Mouse (Mus musculus) thymus, adult 18-20 months (tissue): ENCODE measurements around the gene Chtop.

Experiments
- DNase-seq, 2 experiments: peaks; one replicate each; pipeline ENCODE4 v3.0.0; 2022; ENCODE audit warnings: mixed read lengths in 2 of 2

Chtop gene

DNA sequence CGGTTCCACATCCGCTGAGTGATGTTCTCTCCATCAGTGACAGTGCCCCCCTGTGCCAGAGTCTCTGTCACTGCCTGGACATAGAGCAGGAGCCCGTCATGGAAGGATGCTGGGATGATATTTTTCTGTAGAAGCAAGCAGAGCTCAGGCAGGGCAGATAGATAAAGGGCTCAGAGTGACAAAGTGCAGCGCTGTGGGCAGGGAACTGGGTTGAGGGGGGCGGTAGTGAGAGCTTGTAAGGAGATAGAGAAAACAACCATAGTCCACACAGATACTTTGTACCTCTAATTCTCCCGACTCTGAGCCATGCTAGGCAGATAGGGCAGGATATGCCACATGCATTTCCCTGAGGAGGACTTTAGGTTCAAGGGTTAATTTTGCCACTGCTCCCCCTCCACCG lies 46.7 kb downstream of the Chtop start:
- DNase-seq: no peak

DNA sequence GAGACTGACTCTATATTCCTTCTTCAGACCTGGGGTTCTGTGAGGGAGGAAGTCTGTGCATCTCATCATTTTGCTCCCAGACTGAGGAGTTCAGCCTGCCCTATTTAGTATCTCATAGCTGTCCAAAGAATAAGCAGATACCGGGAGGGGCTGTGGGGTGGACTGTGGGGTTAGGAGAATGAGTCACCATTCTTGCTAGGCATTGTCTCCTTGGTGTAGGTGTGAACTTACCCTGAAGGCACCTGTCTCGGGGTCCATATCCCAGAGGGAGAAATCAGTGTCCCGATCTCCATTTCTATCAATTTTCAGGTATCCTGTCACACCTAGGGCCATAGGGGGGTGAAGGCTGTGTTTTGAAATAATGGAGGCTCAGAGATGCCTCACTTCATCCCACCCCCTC lies 47.4 kb downstream of the Chtop start:
- DNase-seq: no peak

GRCm38 (mm10) chr3:90460315-90460714 lies 49.0 kb downstream of the Chtop start:
- no peak for DNase-seq

- DNase-seq: no peak
Observed at GRCm38 (mm10) chr3:90459727-90460126, 49.6 kb downstream of the Chtop start.

GRCm38 (mm10) chr3:90454931-90455330 lies 54.4 kb downstream of the Chtop start:
- DNase-seq: no peak

DNA sequence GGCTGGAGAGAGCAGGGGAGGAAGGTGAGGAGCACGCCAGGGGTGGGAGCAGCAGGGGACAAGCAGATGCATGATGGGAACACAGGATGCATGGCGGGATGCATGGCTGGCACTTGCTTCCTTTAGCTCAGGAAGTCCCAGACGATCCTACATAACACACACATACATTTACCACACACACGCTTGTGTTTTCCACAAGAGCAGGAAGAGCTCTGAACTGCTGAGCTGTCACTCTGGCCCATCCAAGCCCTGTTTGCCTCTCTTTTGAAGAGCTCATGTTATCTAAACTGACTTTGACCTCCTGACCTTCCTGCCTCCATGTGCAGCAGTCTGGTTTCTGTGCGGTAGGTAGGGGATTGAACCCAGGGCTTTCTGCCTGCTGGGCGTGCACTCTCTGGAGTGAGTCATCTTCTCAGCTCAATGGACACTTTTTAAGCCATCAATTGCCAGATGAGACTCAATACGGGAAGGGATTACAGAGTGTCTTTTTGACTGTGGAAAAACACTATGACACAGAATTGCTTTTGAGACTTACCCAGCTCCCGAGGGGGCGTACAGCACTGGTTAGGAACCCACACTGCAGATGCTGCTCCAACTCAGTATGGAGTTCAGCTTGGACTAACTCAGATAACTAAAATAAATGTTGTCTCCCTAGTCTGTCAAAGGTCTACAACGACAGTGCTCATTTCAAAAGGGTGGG lies 57.8 kb downstream of the Chtop start:
- no peak for DNase-seq

DNA sequence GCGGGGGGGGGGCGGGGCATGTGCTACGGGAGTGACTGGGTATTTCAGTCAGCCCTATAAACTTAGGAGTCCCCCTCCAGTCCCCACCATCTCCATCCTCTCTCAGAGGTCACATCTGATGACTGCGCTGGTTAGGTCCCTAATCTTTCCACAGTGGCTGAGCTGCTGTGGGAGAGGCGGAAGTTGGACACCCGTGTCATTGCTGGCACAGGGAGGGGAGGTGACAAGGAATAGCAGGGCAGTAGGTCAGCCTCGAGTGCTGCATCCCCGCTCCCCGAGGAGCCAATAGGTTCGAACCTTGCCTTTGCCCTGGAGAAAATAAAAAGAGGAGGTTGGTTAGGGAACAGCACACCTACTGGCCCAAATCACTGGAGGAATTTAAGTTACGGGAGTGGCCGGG lies 58.4 kb downstream of the Chtop start:
- no peak for DNase-seq
